Mouse (Mus musculus) forebrain, embryonic 14.5 days (tissue): ENCODE results near the gene Olfr1555-ps1. TPM values are rescaled to one million over a fixed set of nuclear protein-coding genes. Genes with fewer than 3 reads are reported as not detected.
"Not testable (repeated sequence)": the region's sequence is repeated elsewhere in the genome, so short reads cannot be mapped to it uniquely, and the experiment has no call there.

Experiments used
- ATAC-seq: fragments of 200-750 bp; cut with Nextera tagmentation; 2 replicates; pipeline ENCODE4 v1.8.0; 2017; ENCODE audit warnings: mild to moderate bottlenecking, moderate library complexity
- DNase-seq: peaks from one replicate; pipeline ENCODE4 v3.0.0-alpha.2; 2015; ENCODE audit warnings: low spot score
- H3K27ac ChIP-seq: fragments of 300-500 bp; sonication (generic); 2 replicates; pipeline ENCODE4 v1.5.1; 2014; ENCODE audit warnings: low read depth, mild to moderate bottlenecking, control low read depth, low read length, moderate library complexity
- H3K27me3 ChIP-seq: fragments of 300-500 bp; sonication (generic); replicated peaks from 2 replicates; pipeline ENCODE4 v1.6.1; 2014; ENCODE audit warnings: low read length, control low read depth, mixed read lengths; ENCODE audit not compliant: control insufficient read depth, insufficient read depth
- H3K36me3 ChIP-seq: fragments of 300-500 bp; sonication (generic); 2 replicates; pipeline ENCODE4 v1.6.1; 2014; ENCODE audit warnings: low read length, control low read depth; ENCODE audit not compliant: control insufficient read depth, insufficient read depth
- H3K4me1 ChIP-seq: fragments of 300-500 bp; sonication (generic); 2 replicates; pipeline ENCODE4 v1.6.1; 2014; ENCODE audit warnings: antibody characterized with exemption, low read length, control low read depth; ENCODE audit not compliant: control insufficient read depth, insufficient read depth
- H3K4me2 ChIP-seq: fragments of 300-500 bp; sonication (generic); 2 replicates; pipeline ENCODE4 v1.6.1; 2014; ENCODE audit warnings: mild to moderate bottlenecking, control low read depth, low read length
- H3K4me3 ChIP-seq: fragments of 300-500 bp; sonication (generic); 2 replicates; pipeline ENCODE4 v1.5.1; 2014; ENCODE audit warnings: low read depth, low read length, control low read depth
- H3K9ac ChIP-seq: fragments of 300-500 bp; sonication (generic); 2 replicates; pipeline ENCODE4 v1.6.1; 2014; ENCODE audit warnings: mild to moderate bottlenecking, low read length, control low read depth, moderate library complexity
- H3K9me3 ChIP-seq: fragments of 300-500 bp; sonication (generic); replicated peaks from 2 replicates; pipeline ENCODE4 v1.6.1; 2016; ENCODE audit warnings: low read length, control low read depth, mixed read lengths; ENCODE audit not compliant: control insufficient read depth
- WGBS: fragments of 180-500 bp; shearing (Covaris S2); extraction: QIAGEN DNeasy Blood & Tissue Kit; methylation state at CpG from one replicate; pipeline ENCODE4 v1.1.7; 2014; 5-methylcytosine and 5-hydroxymethylcytosine counted together
- polyA plus RNA-seq: library from polyadenylated mRNA; unstranded; fragments of >200 nt; fragmentation: Nextera tagmentation; extraction: Ambion mirVana; gene quantifications from 2 replicates; pipeline ENCODE4 v1.2.1, GENCODE M21; 2014

Gene Olfr1555-ps1
- not detected in 2 replicates for polyA plus RNA-seq

DNA sequence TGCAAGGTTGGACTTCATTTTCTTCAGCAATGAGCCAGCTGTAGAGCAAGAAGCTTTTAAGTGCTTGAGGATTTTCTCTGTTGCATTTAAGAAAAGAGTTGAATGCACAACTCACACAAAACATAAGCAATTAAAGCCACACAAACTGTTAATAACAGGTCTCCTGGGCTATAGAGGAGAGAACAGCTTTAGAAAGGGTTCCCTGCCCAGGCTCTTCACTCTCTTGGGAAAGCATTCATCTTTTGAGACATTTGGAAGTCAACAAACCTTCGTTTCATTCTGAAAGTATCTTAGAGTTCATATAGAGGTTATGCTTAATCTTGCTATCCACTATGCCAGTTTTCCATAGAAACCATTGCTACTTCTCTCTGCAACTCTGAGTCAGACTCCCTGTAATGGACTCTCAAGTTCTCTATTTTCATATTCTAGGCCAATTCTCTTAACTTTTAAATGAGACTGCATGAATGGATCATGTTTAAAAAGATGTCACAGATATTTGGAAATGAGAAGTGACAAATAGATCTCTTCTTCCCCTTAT is at the start of gene Olfr1555-ps1:
Gene Olfr1555-ps1 (minus strand): TSS at position 51 of the 538 bp plus-strand sequence.
- not testable (repeated sequence) for H3K36me3 ChIP-seq, DNase-seq, H3K9me3 ChIP-seq, H3K27ac ChIP-seq, H3K9ac ChIP-seq, H3K4me3 ChIP-seq, H3K27me3 ChIP-seq, ATAC-seq, H3K4me2 ChIP-seq, H3K4me1 ChIP-seq
- 33% methylated on average over 1 of the region's 1 CpGs for WGBS

DNA sequence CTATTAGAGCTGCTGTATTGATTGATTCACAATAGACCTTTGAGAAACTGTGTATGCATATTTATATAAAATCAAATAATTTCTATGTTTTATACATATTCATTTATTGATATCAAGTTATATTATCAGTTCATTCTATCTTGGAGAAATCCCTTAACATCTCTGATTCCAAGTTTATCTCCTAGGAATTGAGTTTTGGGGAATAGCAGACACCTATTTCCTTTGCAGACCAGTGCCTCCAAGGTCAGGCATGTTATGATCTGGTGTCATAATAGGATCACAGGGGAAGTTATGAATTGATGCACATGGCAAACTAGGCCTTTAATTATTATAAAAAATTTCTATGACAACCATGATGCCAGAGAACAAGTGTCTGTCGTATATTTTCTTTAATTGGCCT is 30.4 kb upstream of the Olfr1555-ps1 start, which contains the start of gene Olfr1431:
Gene Olfr1431 (plus strand): TSS at position 301 of the 400 bp plus-strand sequence.
- 73% methylated on average over 1 of the region's 1 CpGs for WGBS
- no peak for ATAC-seq
- Histone ChIP-seq H3K4me2 (no peak within 1 kb of the TSS), H3K27ac (no peak within 1 kb of the TSS), H3K9me3 (no peaks in the 10 kb centered on the region), H3K27me3 (no peaks in the 10 kb centered on the region), H3K9ac (no peak within 1 kb of the TSS), H3K4me3 (no peak within 1 kb of the TSS), H3K36me3 (no peaks in the 10 kb centered on the region), H3K4me1 (no peaks in the 10 kb centered on the region)
- no peak for DNase-seq

DNA sequence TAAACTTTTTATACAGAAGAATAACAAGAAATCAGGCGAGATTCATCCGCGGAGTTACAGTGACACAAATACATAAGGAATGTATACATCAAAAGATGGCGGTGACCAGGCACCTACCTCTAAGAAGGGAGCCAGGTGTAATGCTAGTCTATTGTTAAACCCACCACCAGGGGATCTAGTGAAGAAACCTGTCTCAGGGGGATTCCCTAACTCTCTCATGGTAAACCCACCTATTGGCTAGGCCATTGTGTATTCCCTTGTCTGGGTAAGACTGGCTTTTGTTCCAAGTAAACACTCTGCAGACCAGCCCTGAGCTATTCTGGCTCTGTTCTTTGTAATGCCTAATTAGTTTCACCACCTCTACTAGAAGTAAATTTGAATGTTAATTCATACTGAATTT is 29.2 kb upstream of the Olfr1555-ps1 start:
- DNase-seq, H3K9ac ChIP-seq, H3K9me3 ChIP-seq, H3K36me3 ChIP-seq, H3K27ac ChIP-seq, H3K4me2 ChIP-seq, H3K4me1 ChIP-seq, H3K4me3 ChIP-seq, H3K27me3 ChIP-seq, ATAC-seq: not testable (repeated sequence)
- 79% methylated on average over 4 of the region's 4 CpGs for WGBS

DNA sequence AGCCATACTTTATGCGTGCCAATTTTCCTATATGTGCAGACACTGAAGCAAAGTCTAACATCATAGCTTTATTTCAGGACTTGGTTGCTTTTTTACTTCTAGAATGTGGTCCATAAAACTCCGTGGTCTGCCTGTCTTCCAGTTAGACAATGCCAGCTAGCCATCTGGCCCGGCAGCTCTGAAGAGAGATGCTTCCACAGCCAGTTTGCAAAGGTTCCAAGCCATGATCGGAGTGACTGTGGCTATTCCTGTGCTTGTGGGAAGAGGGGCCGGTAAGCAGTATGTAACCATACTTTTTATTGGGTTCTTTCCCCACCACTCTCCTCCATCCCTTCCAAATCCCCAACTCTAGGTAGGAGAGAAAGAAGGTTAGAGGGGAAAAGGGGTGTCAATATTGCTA is 5.5 kb upstream of the Olfr1555-ps1 start:
- H3K4me2 ChIP-seq, H3K27ac ChIP-seq, H3K9ac ChIP-seq, ATAC-seq, DNase-seq, H3K9me3 ChIP-seq, H3K36me3 ChIP-seq, H3K4me3 ChIP-seq, H3K27me3 ChIP-seq, H3K4me1 ChIP-seq: not testable (repeated sequence)
- WGBS = 85% methylated on average over 5 of the region's 5 CpGs

DNA sequence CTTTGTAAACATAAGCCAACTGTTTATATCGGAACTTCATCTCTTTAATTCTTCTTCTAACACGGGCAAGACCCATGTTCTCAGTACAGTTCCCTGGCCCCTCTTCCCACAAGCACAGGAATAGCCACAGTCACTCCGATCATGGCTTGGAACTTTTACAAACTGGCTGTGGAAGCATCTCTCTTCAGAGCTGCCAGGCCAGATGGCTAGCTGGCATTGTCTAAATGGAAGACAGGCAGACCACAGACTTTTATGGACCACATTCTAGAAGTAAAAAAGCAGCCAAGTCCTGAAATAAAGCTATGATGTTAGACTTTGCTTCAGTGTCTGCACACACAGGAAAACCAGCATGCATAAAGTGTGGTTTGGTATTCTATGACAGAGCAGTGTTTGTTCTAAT is 24.5 kb downstream of the Olfr1555-ps1 start:
- WGBS = 90% methylated on average over 3 of the region's 3 CpGs
- Histone ChIP-seq H3K4me1 (no peaks in the 10 kb centered on the region), H3K9me3 (no peaks in the 10 kb centered on the region), H3K27ac (no peak overlapping the region), H3K4me3 (no peak overlapping the region), H3K9ac (no peak overlapping the region), H3K27me3 (no peaks in the 10 kb centered on the region), H3K4me2 (no peak overlapping the region), H3K36me3 (no peaks in the 10 kb centered on the region)
- ATAC-seq (no peak), DNase-seq (peak; percentile 1)

DNA sequence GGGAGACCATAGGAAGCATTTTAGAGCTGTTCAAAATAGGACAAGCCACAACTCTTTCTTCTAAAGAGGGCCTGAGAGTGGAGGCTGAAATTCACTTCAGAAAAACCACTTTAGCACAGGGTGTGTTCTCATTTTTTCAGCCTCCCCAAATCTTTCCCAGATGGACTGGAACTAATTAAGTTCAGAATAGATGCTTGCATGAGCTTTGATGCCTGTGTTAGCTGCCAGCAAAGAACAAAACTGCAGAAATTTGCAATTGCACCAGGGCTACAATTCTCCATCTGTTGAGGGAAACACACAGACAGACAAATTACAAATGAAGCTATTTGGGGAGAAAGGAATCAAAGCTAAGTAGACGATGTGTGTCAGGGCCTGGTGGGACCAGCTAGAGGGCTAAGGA is 26.6 kb downstream of the Olfr1555-ps1 start:
- no peak for ATAC-seq
- peak; percentile 30 for DNase-seq
- Histone ChIP-seq H3K36me3 (no peaks in the 10 kb centered on the region), H3K4me2 (no peak overlapping the region), H3K27me3 (no peaks in the 10 kb centered on the region), H3K9me3 (no peaks in the 10 kb centered on the region), H3K4me3 (no peak overlapping the region), H3K4me1 (no peaks in the 10 kb centered on the region), H3K9ac (no peak overlapping the region), H3K27ac (no peak overlapping the region)
- 44% methylated on average over 1 of the region's 1 CpGs for WGBS

DNA sequence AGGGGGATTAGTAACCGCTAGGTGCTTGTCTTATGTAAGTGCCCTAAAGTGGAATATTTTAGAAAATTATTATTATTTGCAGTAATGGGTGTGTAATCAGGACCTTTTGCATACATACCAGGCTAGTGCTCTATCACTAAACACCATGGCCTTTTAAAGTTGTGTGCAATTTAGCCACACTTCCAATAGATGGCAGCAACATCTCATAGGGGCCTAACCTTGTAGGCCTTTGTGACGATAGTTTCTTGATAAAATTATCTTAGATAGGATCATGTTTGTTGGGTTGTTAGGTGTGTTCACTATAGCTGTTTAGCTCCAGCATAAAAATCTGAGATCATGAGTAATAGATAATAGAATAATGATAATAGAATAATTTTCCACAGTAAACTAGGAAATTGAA is 35.6 kb downstream of the Olfr1555-ps1 start:
- no peaks in the 10 kb centered on the region for H3K36me3 ChIP-seq
- WGBS = 34% methylated on average over 2 of the region's 2 CpGs
- no peak overlapping the region for H3K9ac ChIP-seq
- no peak for ATAC-seq
- no peaks in the 10 kb centered on the region for H3K9me3 ChIP-seq
- no peak overlapping the region for H3K4me2 ChIP-seq
- no peaks in the 10 kb centered on the region for H3K27me3 ChIP-seq
- H3K4me3 ChIP-seq = no peak overlapping the region
- peak; percentile 26 for DNase-seq
- H3K4me1 ChIP-seq = no peaks in the 10 kb centered on the region
- H3K27ac ChIP-seq = no peak overlapping the region

DNA sequence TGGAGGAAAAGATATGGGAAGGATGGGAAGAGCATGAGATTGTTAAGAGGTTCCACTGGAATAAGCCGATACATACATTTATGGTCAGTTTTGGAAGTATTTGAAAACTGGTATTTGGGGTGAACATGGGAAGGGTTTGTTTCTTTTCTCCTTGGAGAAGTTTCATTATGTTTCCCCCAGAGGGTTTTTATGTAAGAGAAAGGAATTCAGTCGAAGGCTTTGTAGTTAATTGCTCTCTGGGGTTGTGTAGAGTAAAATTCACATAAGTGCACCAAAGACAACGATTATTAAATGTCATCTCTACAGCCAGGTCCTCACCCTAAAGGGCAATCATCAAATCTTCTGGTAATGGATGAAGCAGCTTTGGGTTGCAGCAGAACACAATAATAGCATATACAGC is 46.8 kb downstream of the Olfr1555-ps1 start, which contains the start of gene Olfr76:
Gene Olfr76 (minus strand): TSS at position 101 of the 400 bp plus-strand sequence.
- H3K9ac ChIP-seq = no peak within 1 kb of the TSS
- H3K36me3 ChIP-seq = no peaks in the 10 kb centered on the region
- no peak within 1 kb of the TSS for H3K4me2 ChIP-seq
- no peaks in the 10 kb centered on the region for H3K27me3 ChIP-seq
- no peak within 1 kb of the TSS for H3K27ac ChIP-seq
- ATAC-seq (no peak), DNase-seq (no peak)
- no peaks in the 10 kb centered on the region for H3K9me3 ChIP-seq
- WGBS = 74% methylated on average over 3 of the region's 3 CpGs
- H3K4me3 ChIP-seq = no peak within 1 kb of the TSS
- no peaks in the 10 kb centered on the region for H3K4me1 ChIP-seq

DNA sequence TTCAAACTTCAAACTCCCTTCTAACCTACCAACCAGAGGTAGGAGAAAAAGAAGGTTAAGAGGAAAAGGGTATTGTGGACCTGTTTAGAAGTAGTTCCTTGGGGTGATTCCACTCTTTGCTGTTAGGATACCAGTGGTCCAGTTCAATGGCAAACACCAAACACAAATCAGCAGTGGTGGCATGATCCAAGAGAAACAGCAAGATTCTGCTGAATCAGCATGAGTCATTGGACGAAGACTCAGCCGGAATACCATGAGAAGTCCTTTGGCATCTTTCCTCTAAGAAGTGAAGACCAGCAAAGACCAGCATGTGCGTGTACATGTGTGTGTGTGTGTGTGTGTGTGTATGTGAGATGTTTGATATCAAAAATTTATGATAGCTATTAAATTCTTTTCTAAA is 53.4 kb downstream of the Olfr1555-ps1 start:
- DNase-seq (no peak), ATAC-seq (no peak)
- Histone ChIP-seq H3K9ac (no peak overlapping the region), H3K4me3 (no peak overlapping the region), H3K27ac (no peak overlapping the region), H3K4me2 (no peak overlapping the region), H3K27me3 (no peaks in the 10 kb centered on the region), H3K4me1 (no peaks in the 10 kb centered on the region), H3K36me3 (no peaks in the 10 kb centered on the region), H3K9me3 (no peaks in the 10 kb centered on the region)
- 84% methylated on average over 3 of the region's 3 CpGs for WGBS
